Comparison of ENCODE assay signal across 12 mouse cellular contexts in the genomic region with DNA sequence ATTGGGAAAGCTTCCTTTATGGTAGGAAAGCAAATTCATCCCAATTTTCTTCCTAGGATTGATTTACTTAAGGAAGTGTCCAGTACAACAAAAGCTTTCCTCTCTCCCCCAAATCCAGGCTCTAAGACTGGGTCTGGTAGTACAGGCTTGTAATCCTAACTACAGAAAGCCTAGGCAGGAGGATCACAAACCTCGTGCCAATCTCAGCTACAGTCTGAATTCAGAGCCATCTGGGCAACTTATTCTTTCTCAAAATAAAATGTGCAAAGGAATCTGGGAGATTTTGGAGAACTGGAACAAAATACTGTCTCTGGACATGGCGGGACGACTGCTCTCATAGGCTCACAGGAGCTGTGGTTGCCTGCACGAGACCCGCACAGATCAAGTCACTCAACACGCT.
"Had no signal": no experiment of that assay in that cellular context is flagged by ENCODE, and none has a peak within 500 bp of the region (broad histone marks: within the 10 kb centered on the region; RNA-seq: fewer than 3 reads in every experiment).

No protein-coding gene starts in this region.

- DNase-seq: liver, embryonic 13.5 days; liver, postnatal 0 days; lung, adult 2 months; lung, postnatal 14 days; lung, postnatal 36 days; right cerebral cortex, postnatal 14 days; thymus, adult 18-20 months; thymus, postnatal 25 days; thymus, postnatal 4 days had no signal

- ATAC-seq: liver, postnatal 0 days; lung, postnatal 0 days; midbrain, embryonic 13.5 days; midbrain, embryonic 15.5 days had no signal
